Mouse (Mus musculus): ENCODE measurements around the gene Iffo1. TPM values are rescaled to one million over a fixed set of nuclear protein-coding genes. Genes with fewer than 3 reads are reported as not detected.

Iffo1 gene
- polyA plus RNA-seq, 1 experiment from 2014 or later, result 7.0 TPM

DNA sequence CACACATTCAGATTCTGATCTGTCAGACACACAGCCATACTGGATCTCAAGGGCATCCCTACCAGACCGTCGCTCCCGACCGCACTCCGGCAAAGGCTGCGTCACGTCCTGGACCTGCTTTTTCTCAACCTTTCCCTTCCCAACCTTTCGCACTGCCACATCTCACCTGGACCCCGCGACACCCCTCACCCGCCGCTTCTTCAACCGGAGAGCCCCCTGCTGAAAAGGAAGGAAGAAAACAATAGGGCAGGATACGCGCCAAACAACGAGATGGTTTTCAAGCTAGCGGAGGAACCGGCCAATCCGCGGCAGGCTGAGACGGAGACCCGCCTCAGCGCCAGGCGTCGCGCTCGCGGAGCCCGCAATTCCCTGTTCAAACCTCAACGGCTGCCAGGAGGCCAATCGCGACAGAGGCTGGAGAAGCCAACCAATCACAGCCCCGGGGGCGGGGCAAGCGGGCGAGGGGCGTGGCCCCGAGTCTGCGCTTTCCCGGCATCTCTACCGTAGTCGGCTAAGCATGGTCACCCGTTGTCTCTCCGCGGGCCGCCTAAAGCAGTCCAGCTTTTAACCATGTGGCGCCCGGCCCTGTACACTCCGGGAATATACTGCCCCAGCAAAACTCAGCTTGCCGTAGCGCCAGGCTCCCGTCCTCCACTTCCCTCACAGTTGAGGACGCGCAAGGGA is 46.4 kb downstream of the Iffo1 start, which contains the start of the genes Ncapd2 and Mrpl51:
Ncapd2 (minus strand) TSS at position 370 of the 684 bp plus-strand sequence.
Mrpl51 (plus strand) TSS at position 470 of the 684 bp plus-strand sequence.
- H3K4me1 ChIP-seq (ENCODE audit: control insufficient read depth, insufficient read depth, low read length), result peaks cover 6% of the 10 kb centered on the region; the same call in 1 of the 2 replicates
- H3K4me2 ChIP-seq (replicated peaks; ENCODE audit: low read depth, low read length), result peak within 1 kb of the TSS; percentile 63
- H3K4me3 ChIP-seq (ENCODE audit: low read length), result peak within 1 kb of the TSS; percentile 79
- peak within 1 kb of the TSS; percentile 100 for H3K27ac ChIP-seq (ENCODE audit: low read depth, low read length)
- H3K36me3 ChIP-seq (ENCODE audit: control insufficient read depth, insufficient read depth, low read length), result peaks cover 52% of the 10 kb centered on the region
- peak within 1 kb of the TSS; percentile 81 for H3K9ac ChIP-seq (ENCODE audit: low read depth, low read length)
- under 1% methylated on average over 54 of the region's 54 CpGs for WGBS
- peak; percentile 96 for ATAC-seq (ENCODE audit: low FRiP score, low TSS enrichment)
- no peaks in the 10 kb centered on the region for H3K9me3 ChIP-seq (ENCODE audit: control insufficient read depth, low read length)
- H3K27me3 ChIP-seq (ENCODE audit: control insufficient read depth, insufficient read depth, low read length), result no peaks in the 10 kb centered on the region

DNA sequence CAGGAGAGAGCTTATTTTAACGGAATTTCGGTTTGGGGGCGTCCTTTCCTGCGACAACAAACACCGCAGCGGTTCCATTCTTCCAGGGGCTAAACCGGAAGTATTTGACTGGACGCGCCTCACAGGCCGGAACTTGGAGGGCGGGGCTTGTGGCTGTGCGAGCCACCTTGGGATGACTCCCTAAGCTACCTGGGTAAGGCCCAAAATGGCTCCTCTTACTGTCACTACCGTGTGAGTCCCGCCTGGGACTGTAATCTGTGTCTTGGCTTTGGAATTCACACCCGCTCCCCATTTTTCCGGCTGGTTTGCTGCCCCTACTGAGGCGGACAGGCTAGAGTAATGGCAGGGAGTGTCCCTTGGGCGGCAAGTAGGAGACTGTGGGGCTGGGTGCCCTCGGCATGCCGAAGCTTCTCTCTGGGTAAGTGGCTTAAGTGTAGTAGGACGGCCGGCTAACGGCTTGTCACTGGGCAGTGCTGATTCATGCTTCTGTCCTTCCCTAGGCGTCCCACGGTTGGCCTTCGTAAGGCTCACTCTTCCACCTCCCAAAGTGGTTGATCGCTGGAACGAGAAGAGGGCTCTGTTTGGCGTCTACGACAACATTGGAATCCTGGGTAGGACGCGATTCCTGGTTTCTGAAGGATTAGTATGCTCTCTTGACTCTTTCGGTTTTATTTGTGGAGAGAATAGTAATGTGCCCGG is 47.1 kb downstream of the Iffo1 start:
- ATAC-seq (ENCODE audit: low FRiP score, low TSS enrichment), result peak; percentile 93
- Histone ChIP-seq H3K9ac (ENCODE audit: low read depth, low read length) (peak overlapping the region; percentile 81), H3K4me3 (ENCODE audit: low read length) (peak overlapping the region; percentile 79), H3K36me3 (ENCODE audit: control insufficient read depth, insufficient read depth, low read length) (peaks cover 45% of the 10 kb centered on the region), H3K4me2 (replicated peaks; ENCODE audit: low read depth, low read length) (peak overlapping the region; percentile 63), H3K4me1 (ENCODE audit: control insufficient read depth, insufficient read depth, low read length) (peaks cover 6% of the 10 kb centered on the region; the same call in 1 of the 2 replicates), H3K27me3 (ENCODE audit: control insufficient read depth, insufficient read depth, low read length) (no peaks in the 10 kb centered on the region), H3K9me3 (ENCODE audit: control insufficient read depth, low read length) (no peaks in the 10 kb centered on the region), H3K27ac (ENCODE audit: low read depth, low read length) (peak overlapping the region; percentile 100)
- whole genome bisulfite sequencing, result under 1% methylated on average over 34 of the region's 34 CpGs

DNA sequence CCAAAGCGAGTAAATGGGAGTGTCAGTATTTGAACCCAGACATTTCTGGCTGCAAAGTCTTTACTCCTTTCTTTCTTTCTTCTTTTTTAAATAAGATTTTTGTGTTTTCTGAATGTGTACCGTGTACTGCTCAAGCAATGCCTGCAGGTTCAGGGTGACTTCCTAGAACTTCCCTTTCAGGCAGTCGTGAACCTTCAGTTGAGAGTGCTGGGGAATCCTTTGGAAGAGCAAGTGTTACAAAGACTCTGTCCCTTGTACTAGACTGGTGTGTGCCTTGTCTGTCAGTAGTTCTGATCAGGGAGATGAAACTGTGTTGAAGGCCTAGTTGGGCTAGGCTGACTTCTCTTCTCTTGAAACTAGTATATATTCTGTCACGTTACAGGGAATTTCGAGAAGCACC is 47.8 kb downstream of the Iffo1 start:
- Histone ChIP-seq H3K4me1 (ENCODE audit: control insufficient read depth, insufficient read depth, low read length) (peaks cover 6% of the 10 kb centered on the region; the same call in 1 of the 2 replicates), H3K4me2 (replicated peaks; ENCODE audit: low read depth, low read length) (peak overlapping the region; percentile 63), H3K9ac (ENCODE audit: low read depth, low read length) (peak overlapping the region; percentile 81), H3K27ac (ENCODE audit: low read depth, low read length) (peak overlapping the region; percentile 100; the same call in 1 of the 2 replicates), H3K9me3 (ENCODE audit: control insufficient read depth, low read length) (no peaks in the 10 kb centered on the region), H3K27me3 (ENCODE audit: control insufficient read depth, insufficient read depth, low read length) (no peaks in the 10 kb centered on the region), H3K4me3 (ENCODE audit: low read length) (peak overlapping the region; percentile 79), H3K36me3 (ENCODE audit: control insufficient read depth, insufficient read depth, low read length) (peaks cover 38% of the 10 kb centered on the region)
- no peak for ATAC-seq (ENCODE audit: low FRiP score, low TSS enrichment)
- 38% methylated on average over 5 of the region's 5 CpGs for WGBS

- WGBS, result 57% methylated on average over 7 of the region's 7 CpGs
- H3K27me3 ChIP-seq (ENCODE audit: control insufficient read depth, insufficient read depth, low read length), result no peaks in the 10 kb centered on the region
- no peak overlapping the region for H3K9ac ChIP-seq (ENCODE audit: low read depth, low read length)
- no peaks in the 10 kb centered on the region for H3K9me3 ChIP-seq (ENCODE audit: control insufficient read depth, low read length)
- ATAC-seq (ENCODE audit: low FRiP score, low TSS enrichment), result no peak
- no peak overlapping the region for H3K27ac ChIP-seq (ENCODE audit: low read depth, low read length)
- peak overlapping the region; percentile 63; the same call in 1 of the 2 replicates for H3K4me2 ChIP-seq (replicated peaks; ENCODE audit: low read depth, low read length)
- H3K4me1 ChIP-seq (ENCODE audit: control insufficient read depth, insufficient read depth, low read length), result peaks cover 6% of the 10 kb centered on the region; the same call in 1 of the 2 replicates
- no peak overlapping the region for H3K4me3 ChIP-seq (ENCODE audit: low read length)
- H3K36me3 ChIP-seq (ENCODE audit: control insufficient read depth, insufficient read depth, low read length), result peaks cover 32% of the 10 kb centered on the region
Observed at GRCm38 (mm10) chr6:125193390-125193789, 48.3 kb downstream of the Iffo1 start.

DNA sequence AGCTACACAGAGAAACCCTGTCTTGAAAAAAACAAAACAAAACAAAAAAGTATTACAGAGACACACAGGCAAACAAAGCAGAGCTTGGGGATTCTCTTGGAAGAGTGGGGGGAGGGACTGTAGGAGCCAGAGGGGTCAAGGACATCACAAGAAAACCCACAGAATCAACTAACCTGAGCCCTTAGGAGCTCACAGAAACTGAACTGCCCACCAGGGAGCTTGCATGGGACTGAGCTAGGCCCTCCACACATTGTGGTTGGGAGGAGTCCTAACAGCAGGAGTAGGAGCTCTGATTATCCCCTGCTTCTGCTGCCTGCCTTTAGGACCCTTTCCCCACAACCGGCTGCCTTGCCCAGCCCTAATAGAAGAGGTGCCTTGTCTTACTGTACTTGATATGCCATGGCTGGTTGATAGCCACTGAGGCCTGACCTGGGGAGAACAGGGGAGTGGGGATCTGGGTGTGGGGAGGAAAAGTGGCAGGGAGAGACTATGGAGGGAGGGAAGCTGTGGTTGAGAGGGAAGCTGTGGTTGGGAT is 50.6 kb downstream of the Iffo1 start:
- WGBS, result 30% methylated on average over 1 of the region's 1 CpGs
- Histone ChIP-seq H3K4me1 (ENCODE audit: control insufficient read depth, insufficient read depth, low read length) (no peaks in the 10 kb centered on the region), H3K36me3 (ENCODE audit: control insufficient read depth, insufficient read depth, low read length) (peaks cover 19% of the 10 kb centered on the region), H3K9me3 (ENCODE audit: control insufficient read depth, low read length) (no peaks in the 10 kb centered on the region), H3K9ac (ENCODE audit: low read depth, low read length) (no peak overlapping the region), H3K4me3 (ENCODE audit: low read length) (no peak overlapping the region), H3K27ac (ENCODE audit: low read depth, low read length) (no peak overlapping the region), H3K4me2 (replicated peaks; ENCODE audit: low read depth, low read length) (no peak overlapping the region), H3K27me3 (ENCODE audit: control insufficient read depth, insufficient read depth, low read length) (no peaks in the 10 kb centered on the region)
- no peak for ATAC-seq (ENCODE audit: low FRiP score, low TSS enrichment)

GRCm38 (mm10) chr6:125196301-125196700 is 51.3 kb downstream of the Iffo1 start:
- WGBS, result 63% methylated on average over 3 of the region's 3 CpGs
- Histone ChIP-seq H3K36me3 (ENCODE audit: control insufficient read depth, insufficient read depth, low read length) (peaks cover 19% of the 10 kb centered on the region), H3K27me3 (ENCODE audit: control insufficient read depth, insufficient read depth, low read length) (no peaks in the 10 kb centered on the region), H3K4me1 (ENCODE audit: control insufficient read depth, insufficient read depth, low read length) (no peaks in the 10 kb centered on the region), H3K27ac (ENCODE audit: low read depth, low read length) (no peak overlapping the region), H3K4me2 (replicated peaks; ENCODE audit: low read depth, low read length) (no peak overlapping the region), H3K4me3 (ENCODE audit: low read length) (no peak overlapping the region), H3K9ac (ENCODE audit: low read depth, low read length) (no peak overlapping the region), H3K9me3 (ENCODE audit: control insufficient read depth, low read length) (no peaks in the 10 kb centered on the region)
- no peak for ATAC-seq (ENCODE audit: low FRiP score, low TSS enrichment)

GRCm38 (mm10) chr6:125197166-125197565 is 52.1 kb downstream of the Iffo1 start:
- H3K9me3 ChIP-seq (ENCODE audit: control insufficient read depth, low read length), result no peaks in the 10 kb centered on the region

DNA sequence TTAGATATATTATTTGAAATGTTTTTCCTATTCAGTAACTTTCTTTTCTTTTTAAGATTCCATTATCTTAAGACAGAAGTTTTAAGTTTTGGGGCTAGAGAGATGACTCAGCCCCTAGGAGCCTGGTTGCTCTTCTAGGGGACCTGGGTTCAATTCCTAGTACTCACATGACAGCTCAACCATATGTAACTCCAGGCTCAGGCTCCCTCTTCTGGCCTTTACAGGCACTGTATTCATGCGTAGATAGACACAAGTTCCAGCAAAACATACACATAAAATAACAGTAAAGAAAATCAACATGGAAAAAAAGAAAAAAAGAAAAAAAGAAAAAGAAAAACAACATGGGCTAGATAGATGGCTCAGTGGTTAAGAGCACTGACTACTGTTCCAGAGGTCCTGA is 65.4 kb downstream of the Iffo1 start:
- Histone ChIP-seq H3K9me3 (ENCODE audit: control insufficient read depth, low read length) (no peaks in the 10 kb centered on the region), H3K4me3 (ENCODE audit: low read length) (no peak overlapping the region), H3K9ac (ENCODE audit: low read depth, low read length) (no peak overlapping the region), H3K27ac (ENCODE audit: low read depth, low read length) (no peak overlapping the region), H3K36me3 (ENCODE audit: control insufficient read depth, insufficient read depth, low read length) (no peaks in the 10 kb centered on the region), H3K27me3 (ENCODE audit: control insufficient read depth, insufficient read depth, low read length) (peaks cover 10% of the 10 kb centered on the region), H3K4me2 (replicated peaks; ENCODE audit: low read depth, low read length) (no peak overlapping the region), H3K4me1 (ENCODE audit: control insufficient read depth, insufficient read depth, low read length) (no peaks in the 10 kb centered on the region)
- no peak for ATAC-seq (ENCODE audit: low FRiP score, low TSS enrichment)
- 74% methylated on average over 1 of the region's 1 CpGs for WGBS

More at GRCm38 (mm10) chr6:125197166-125197565, 52.1 kb downstream of the Iffo1 start:
- Histone ChIP-seq H3K4me1 (ENCODE audit: control insufficient read depth, insufficient read depth, low read length) (no peaks in the 10 kb centered on the region), H3K36me3 (ENCODE audit: control insufficient read depth, insufficient read depth, low read length) (peaks cover 19% of the 10 kb centered on the region), H3K4me2 (replicated peaks; ENCODE audit: low read depth, low read length) (no peak overlapping the region), H3K27ac (ENCODE audit: low read depth, low read length) (no peak overlapping the region), H3K9ac (ENCODE audit: low read depth, low read length) (no peak overlapping the region), H3K27me3 (ENCODE audit: control insufficient read depth, insufficient read depth, low read length) (no peaks in the 10 kb centered on the region), H3K4me3 (ENCODE audit: low read length) (no peak overlapping the region)
- WGBS, result 90% methylated on average over 5 of the region's 5 CpGs
- ATAC-seq (ENCODE audit: low FRiP score, low TSS enrichment), result no peak

Measured in kidney, embryonic 14.5 days (tissue).